In the genomic region with DNA sequence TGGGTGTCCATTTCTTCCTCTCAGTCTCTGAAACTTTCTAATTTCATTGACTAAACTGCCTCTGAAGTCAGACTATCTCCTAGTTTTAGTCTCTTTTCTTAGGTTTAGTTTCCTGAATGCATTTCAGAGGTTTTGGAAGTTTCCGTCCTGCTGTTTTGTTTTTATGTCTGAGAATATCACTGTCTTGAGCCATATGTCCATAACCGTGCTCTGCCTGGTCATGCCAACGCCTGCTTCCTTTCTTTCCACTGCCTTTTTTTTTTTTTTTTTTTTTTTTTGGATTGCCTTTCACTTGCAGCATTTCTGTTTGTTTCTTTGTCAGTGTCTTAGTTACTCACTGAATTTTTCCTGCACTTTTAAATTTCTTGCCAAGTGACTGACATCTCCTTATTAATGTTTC, we compare ENCODE assay signal across 19 mouse cellular contexts. TPM values are rescaled to one million over a fixed set of nuclear protein-coding genes. Genes with fewer than 3 reads are reported as not detected.
"Had no signal": no experiment of that assay in that cellular context is flagged by ENCODE, and none has a peak within 500 bp of the region (broad histone marks: within the 10 kb centered on the region; RNA-seq: fewer than 3 reads in every experiment).

No protein-coding gene starts in this region.

- H3K4me1 ChIP-seq: midbrain, embryonic 13.5 days; midbrain, embryonic 15.5 days; neural tube, embryonic 12.5 days; stomach, embryonic 15.5 days had no signal

- H3K27me3 ChIP-seq: megakaryocyte, embryonic 14.5 days; midbrain, embryonic 13.5 days; midbrain, embryonic 15.5 days; neural tube, embryonic 12.5 days; stomach, embryonic 15.5 days had no signal

- ATAC-seq: lung, postnatal 0 days; midbrain, embryonic 13.5 days; midbrain, embryonic 15.5 days had no signal

- H3K9ac ChIP-seq: liver, embryonic 14.5 days; midbrain, embryonic 13.5 days; midbrain, embryonic 15.5 days; neural tube, embryonic 12.5 days; stomach, embryonic 15.5 days had no signal

- H3K4me3 ChIP-seq: megakaryocyte, embryonic 14.5 days; midbrain, embryonic 13.5 days; midbrain, embryonic 15.5 days; neural tube, embryonic 12.5 days; stomach, embryonic 15.5 days had no signal

- H3K4me2 ChIP-seq: midbrain, embryonic 11.5 days; midbrain, embryonic 13.5 days; midbrain, embryonic 15.5 days; neural tube, embryonic 12.5 days; stomach, embryonic 15.5 days had no signal

- H3K9me3 ChIP-seq: megakaryocyte, embryonic 14.5 days; midbrain, embryonic 13.5 days; midbrain, embryonic 15.5 days; neural tube, embryonic 12.5 days; stomach, embryonic 15.5 days had no signal

- DNase-seq: lung, adult 2 months; right cerebral cortex, postnatal 14 days; thymus, adult 2 months; thymus, postnatal 25 days; thymus, postnatal 4 days had no signal

- H3K27ac ChIP-seq: liver, embryonic 14.5 days; macrophage; midbrain, embryonic 13.5 days; midbrain, embryonic 15.5 days; neural tube, embryonic 12.5 days; stomach, embryonic 15.5 days; stomach, postnatal 0 days had no signal

RNA-seq across cellular contexts. Expression of gene Gucy2g, which starts 59.5 kb away (rescaled TPM):
- total RNA-seq: megakaryocyte progenitor cell, adult 5-6 weeks; midbrain, postnatal 0 days; monocyte, adult 5-6 weeks; neutrophil, adult 5-6 weeks had no signal
- polyA plus RNA-seq: macrophage; midbrain, embryonic 11.5 days; midbrain, embryonic 15.5 days; midbrain, postnatal 0 days; neural tube, embryonic 12.5 days had no signal
